Mouse (Mus musculus): ENCODE results near the gene Cbx2. TPM values are rescaled to one million over a fixed set of nuclear protein-coding genes. Genes with fewer than 3 reads are reported as not detected.

Cbx2 gene
- polyA plus RNA-seq, 1 experiment from 2014 or later, result 36.7 TPM

GRCm38 (mm10) chr11:119037780-119038401 is 15.1 kb downstream of the Cbx2 start:
- Histone ChIP-seq H3K9ac (peak overlapping the region; percentile 35; the same call in 1 of the 2 replicates), H3K27me3 (peaks cover 80% of the 10 kb centered on the region), H3K27ac (no peak overlapping the region)

GRCm38 (mm10) chr11:119038744-119039484 is 16.2 kb downstream of the Cbx2 start:
- 67% methylated on average over 22 of the region's 22 CpGs for WGBS
- Histone ChIP-seq H3K4me2 (peak overlapping the region; percentile 87; the same call in 1 of the 2 replicates), H3K9me3 (no peaks in the 10 kb centered on the region), H3K36me3 (peaks cover 9% of the 10 kb centered on the region), H3K4me1 (peaks cover 67% of the 10 kb centered on the region), H3K27ac (no peak overlapping the region), H3K27me3 (peaks cover 82% of the 10 kb centered on the region), H3K9ac (no peak overlapping the region), H3K4me3 (no peak overlapping the region)
- no peak for ATAC-seq (ENCODE audit: borderline replicate concordance, extremely low read depth, low FRiP score, low TSS enrichment)

More at GRCm38 (mm10) chr11:119037780-119038401, 15.1 kb downstream of the Cbx2 start:
- H3K4me3 ChIP-seq, result peak overlapping the region; percentile 39
- H3K36me3 ChIP-seq, result peaks cover 9% of the 10 kb centered on the region
- H3K4me1 ChIP-seq, result peaks cover 67% of the 10 kb centered on the region
- H3K9me3 ChIP-seq, result no peaks in the 10 kb centered on the region
- no peak for ATAC-seq (ENCODE audit: borderline replicate concordance, extremely low read depth, low FRiP score, low TSS enrichment)
- WGBS, result 15% methylated on average over 18 of the region's 18 CpGs
- peak overlapping the region; percentile 77 for H3K4me2 ChIP-seq

- H3K4me3 ChIP-seq, result peak overlapping the region; percentile 81
- no peak for ATAC-seq (ENCODE audit: borderline replicate concordance, extremely low read depth, low FRiP score, low TSS enrichment)
- H3K27me3 ChIP-seq, result peaks cover 82% of the 10 kb centered on the region
- whole genome bisulfite sequencing, result 13% methylated on average over 21 of the region's 21 CpGs
- H3K9ac ChIP-seq, result peak overlapping the region; percentile 84
- H3K36me3 ChIP-seq, result peaks cover 9% of the 10 kb centered on the region
- H3K9me3 ChIP-seq, result no peaks in the 10 kb centered on the region
- peak overlapping the region; percentile 87 for H3K4me2 ChIP-seq
- H3K4me1 ChIP-seq, result peaks cover 66% of the 10 kb centered on the region
- H3K27ac ChIP-seq, result peak overlapping the region; percentile 81; the same call in 1 of the 2 replicates
Observed at GRCm38 (mm10) chr11:119039732-119040512, 17.2 kb downstream of the Cbx2 start.

DNA sequence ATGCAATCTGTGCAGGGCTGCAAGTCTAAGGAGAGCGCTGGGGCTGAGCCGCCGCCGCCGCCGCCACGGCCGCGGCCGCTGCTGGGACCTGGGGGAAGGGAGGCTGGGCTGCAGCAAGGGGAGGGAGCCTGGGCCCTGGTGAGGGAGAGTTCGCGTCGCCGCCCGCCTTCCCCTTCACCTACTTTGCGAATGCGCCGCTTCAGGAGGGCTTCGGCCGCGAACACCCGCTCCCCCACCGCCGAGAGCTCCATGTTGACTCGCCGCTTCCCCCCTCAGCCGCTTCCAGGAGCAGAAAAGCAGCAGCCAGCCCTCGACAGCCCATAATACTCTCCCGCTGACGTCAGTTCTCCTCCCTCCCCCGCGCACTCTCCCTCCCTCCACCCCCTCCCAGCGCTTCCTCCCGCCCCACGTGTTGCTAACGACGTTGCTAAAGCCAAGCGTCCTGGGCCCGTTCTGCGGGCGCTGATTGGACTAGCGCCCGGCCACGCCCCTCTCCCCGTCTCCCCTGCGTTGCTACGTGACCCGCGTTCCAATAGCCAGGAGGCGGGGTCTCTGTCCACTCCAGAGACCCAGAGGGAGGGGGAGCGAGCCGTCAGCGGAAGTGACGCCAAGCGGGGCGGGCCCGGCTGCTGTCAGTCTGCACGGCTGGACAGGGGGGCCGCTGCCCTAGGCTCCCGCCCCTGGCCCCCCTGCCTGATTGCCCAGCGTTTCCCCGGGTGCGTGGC is 18.0 kb downstream of the Cbx2 start, which contains the start of gene Cbx8:
Gene Cbx8, minus strand, starts transcription at position 370 of the 725 bp plus-strand sequence.
- peak; percentile 92 for ATAC-seq (ENCODE audit: borderline replicate concordance, extremely low read depth, low FRiP score, low TSS enrichment)
- under 1% methylated on average over 62 of the region's 63 CpGs for WGBS

GRCm38 (mm10) chr11:119041325-119041716 is 18.6 kb downstream of the Cbx2 start:
- peaks cover 65% of the 10 kb centered on the region for H3K4me1 ChIP-seq
- peaks cover 9% of the 10 kb centered on the region for H3K36me3 ChIP-seq
- peak overlapping the region; percentile 55 for H3K9ac ChIP-seq
- peak overlapping the region; percentile 99 for H3K4me2 ChIP-seq
- no peak overlapping the region for H3K27ac ChIP-seq
- ATAC-seq (ENCODE audit: borderline replicate concordance, extremely low read depth, low FRiP score, low TSS enrichment), result no peak; the same call in 1 of the 2 replicates
- under 1% methylated on average over 31 of the region's 31 CpGs for WGBS
- H3K27me3 ChIP-seq, result peaks cover 82% of the 10 kb centered on the region
- H3K4me3 ChIP-seq, result peak overlapping the region; percentile 81
- H3K9me3 ChIP-seq, result no peaks in the 10 kb centered on the region

More for the DNA sequence above, 18.0 kb downstream of the Cbx2 start, which contains the start of gene Cbx8:
- Histone ChIP-seq H3K36me3 (peaks cover 9% of the 10 kb centered on the region), H3K4me1 (peaks cover 62% of the 10 kb centered on the region), H3K27me3 (peaks cover 82% of the 10 kb centered on the region), H3K4me2 (peak within 1 kb of the TSS; percentile 99), H3K27ac (peak within 1 kb of the TSS; percentile 81), H3K9me3 (no peaks in the 10 kb centered on the region), H3K4me3 (peak within 1 kb of the TSS; percentile 81), H3K9ac (peak within 1 kb of the TSS; percentile 84)

DNA sequence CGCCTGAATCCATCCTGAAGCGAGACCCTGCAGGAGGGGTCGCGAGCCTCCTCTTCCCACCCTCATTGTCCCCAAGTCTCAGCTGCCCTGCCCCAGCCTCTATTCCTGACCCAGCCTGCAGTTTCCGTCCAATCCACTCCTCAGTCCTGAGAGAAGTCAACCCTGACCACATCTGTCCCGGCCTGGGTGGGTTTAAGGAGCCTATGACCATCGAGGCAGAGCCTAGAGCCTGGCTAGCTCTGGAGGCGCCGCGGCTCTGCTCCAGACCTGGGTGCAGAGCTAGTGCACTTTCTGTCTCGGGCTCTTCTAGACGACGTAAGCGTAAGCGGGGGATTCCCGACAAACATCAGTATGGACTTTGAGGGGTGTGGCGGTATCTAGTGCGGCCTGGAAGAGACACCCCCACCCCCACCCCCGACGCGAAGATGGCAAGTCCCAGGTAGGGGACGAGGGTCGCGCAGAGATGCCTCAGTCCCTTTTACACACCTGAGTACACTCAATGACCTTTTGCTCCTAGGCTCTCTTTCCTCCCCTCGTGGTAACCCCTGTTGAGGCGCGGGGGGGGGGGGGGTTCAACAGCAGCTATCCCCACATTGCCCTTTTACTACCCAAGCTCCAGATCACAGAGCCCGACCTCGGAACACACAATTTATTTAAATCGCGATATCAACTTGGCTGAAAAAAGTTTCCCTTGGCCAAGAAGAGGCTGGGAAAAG is 19.1 kb downstream of the Cbx2 start:
- H3K4me3 ChIP-seq, result peak overlapping the region; percentile 81
- H3K36me3 ChIP-seq, result peaks cover 9% of the 10 kb centered on the region
- peaks cover 82% of the 10 kb centered on the region for H3K27me3 ChIP-seq
- peak overlapping the region; percentile 99 for H3K4me2 ChIP-seq
- H3K9ac ChIP-seq, result peak overlapping the region; percentile 55; the same call in 1 of the 2 replicates
- peaks cover 68% of the 10 kb centered on the region for H3K4me1 ChIP-seq
- under 1% methylated on average over 31 of the region's 31 CpGs for WGBS
- ATAC-seq (ENCODE audit: borderline replicate concordance, extremely low read depth, low FRiP score, low TSS enrichment), result no peak
- no peak overlapping the region for H3K27ac ChIP-seq
- H3K9me3 ChIP-seq, result no peaks in the 10 kb centered on the region

- Histone ChIP-seq H3K27me3 (peaks cover 82% of the 10 kb centered on the region), H3K27ac (no peak overlapping the region), H3K9me3 (no peaks in the 10 kb centered on the region), H3K4me1 (peaks cover 67% of the 10 kb centered on the region), H3K36me3 (peaks cover 9% of the 10 kb centered on the region), H3K9ac (no peak overlapping the region), H3K4me3 (peak overlapping the region; percentile 17), H3K4me2 (peak overlapping the region; percentile 99)
- 1% methylated on average over 52 of the region's 52 CpGs for WGBS
- ATAC-seq (ENCODE audit: borderline replicate concordance, extremely low read depth, low FRiP score, low TSS enrichment), result no peak
Observed at GRCm38 (mm10) chr11:119042466-119043272, 19.9 kb downstream of the Cbx2 start.

GRCm38 (mm10) chr11:119043273-119043540 is 20.4 kb downstream of the Cbx2 start:
- Histone ChIP-seq H3K9ac (no peak overlapping the region), H3K36me3 (peaks cover 9% of the 10 kb centered on the region), H3K4me1 (peaks cover 67% of the 10 kb centered on the region), H3K9me3 (no peaks in the 10 kb centered on the region), H3K27me3 (peaks cover 82% of the 10 kb centered on the region), H3K4me2 (peak overlapping the region; percentile 99), H3K27ac (no peak overlapping the region), H3K4me3 (no peak overlapping the region)
- no peak for ATAC-seq (ENCODE audit: borderline replicate concordance, extremely low read depth, low FRiP score, low TSS enrichment)
- 8% methylated on average over 4 of the region's 4 CpGs for WGBS

DNA sequence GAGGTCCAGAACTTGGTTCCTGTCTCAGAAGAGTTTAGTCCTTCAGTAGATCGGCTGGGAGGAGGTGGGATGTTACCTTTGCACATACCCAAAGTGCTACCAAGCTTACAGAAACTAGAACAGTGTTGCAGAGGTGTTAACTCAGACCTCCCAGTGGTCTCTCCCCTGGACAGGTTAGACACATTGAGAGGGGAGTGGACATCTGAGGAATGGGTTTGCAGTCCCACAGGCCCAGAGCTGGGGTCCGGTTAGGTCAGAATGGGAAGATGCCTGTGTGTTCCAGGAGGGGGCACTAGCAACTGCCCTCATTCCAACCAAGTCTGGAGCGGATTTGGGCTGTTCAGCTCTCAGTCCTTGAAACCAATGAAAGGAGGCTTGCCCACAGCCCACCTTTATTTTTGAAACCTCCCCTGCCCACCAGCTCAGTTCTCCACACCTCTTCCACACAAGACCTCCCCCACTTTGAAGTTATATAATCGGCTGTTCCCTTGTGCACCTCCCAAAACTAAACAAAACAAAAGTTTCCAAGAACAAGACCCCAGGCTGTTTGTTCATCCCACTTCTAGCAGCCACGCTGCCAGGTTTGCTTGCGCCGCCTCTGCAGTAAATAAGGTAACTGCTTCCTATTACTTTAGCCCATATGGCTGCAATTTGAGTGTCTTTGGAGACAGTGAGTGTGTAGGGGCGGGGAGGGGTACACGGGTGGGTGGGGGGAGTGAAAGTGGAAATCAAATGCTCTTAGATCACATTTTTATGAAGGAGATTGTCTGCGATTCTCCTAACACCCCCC is 21.2 kb downstream of the Cbx2 start:
- 6% methylated on average over 10 of the region's 10 CpGs for WGBS
- Histone ChIP-seq H3K36me3 (peaks cover 3% of the 10 kb centered on the region), H3K9me3 (no peaks in the 10 kb centered on the region), H3K9ac (no peak overlapping the region), H3K27ac (no peak overlapping the region), H3K4me1 (peaks cover 66% of the 10 kb centered on the region), H3K4me3 (no peak overlapping the region), H3K4me2 (peak overlapping the region; percentile 37; the same call in 1 of the 2 replicates), H3K27me3 (peaks cover 82% of the 10 kb centered on the region)
- no peak for ATAC-seq (ENCODE audit: borderline replicate concordance, extremely low read depth, low FRiP score, low TSS enrichment)

Data from lung, embryonic 15.5 days (tissue).